Mouse (Mus musculus) thymus, adult 2 months (tissue): Measurements from ENCODE around the gene Nr1h2. TPM values are rescaled to one million over a fixed set of nuclear protein-coding genes. Genes with fewer than 3 reads are reported as not detected.

Experiments
- DNase-seq: peaks from one replicate; pipeline ENCODE4 v3.0.0; 2021
- H3K27ac ChIP-seq: fragments of 200-500 bp; 2 replicates; pipeline ENCODE4 v1.5.1; 2012; ENCODE audit warnings: low read length, control low read depth; ENCODE audit not compliant: control insufficient read depth, insufficient read depth
- H3K27me3 ChIP-seq: fragments of 200-500 bp; 2 replicates; pipeline ENCODE4 v1.6.1; 2012; ENCODE audit warnings: mild to moderate bottlenecking, low read length, moderate library complexity, mixed read lengths; ENCODE audit not compliant: control insufficient read depth, insufficient read depth
- H3K36me3 ChIP-seq: fragments of 200-500 bp; 2 replicates; pipeline ENCODE4 v1.6.1; 2012; ENCODE audit warnings: mild to moderate bottlenecking, low read length, moderate library complexity; ENCODE audit not compliant: control insufficient read depth, insufficient read depth
- H3K4me1 ChIP-seq: fragments of 200-500 bp; replicated peaks from 2 replicates; pipeline ENCODE4 v1.6.1; 2012; ENCODE audit warnings: low read length; ENCODE audit not compliant: control insufficient read depth, insufficient read depth
- H3K4me3 ChIP-seq: fragments of 200-500 bp; 2 replicates; pipeline ENCODE4 v1.5.1; 2012; ENCODE audit warnings: mild to moderate bottlenecking, low read length, control low read depth, moderate library complexity; ENCODE audit not compliant: control insufficient read depth, insufficient read depth
- CTCF ChIP-seq: fragments of 200-500 bp; IDR thresholded peaks from 2 replicates; pipeline ENCODE4 v1.5.1; 2012; ENCODE audit warnings: mild to moderate bottlenecking, control low read depth, low read length, moderate library complexity, borderline replicate concordance; ENCODE audit not compliant: control insufficient read depth, poor library complexity, insufficient read depth; ENCODE audit errors: extremely low read depth
- POLR2A ChIP-seq: fragments of 200-500 bp; IDR thresholded peaks from 2 replicates; pipeline ENCODE4 v1.6.1; 2012; ENCODE audit warnings: mild to moderate bottlenecking, low read length, control low read depth, moderate library complexity; ENCODE audit not compliant: control insufficient read depth, poor library complexity, insufficient read depth; ENCODE audit errors: extremely low read depth
- WGBS: fragments of 180-500 bp; shearing (Covaris S2); methylation state at CpG from one replicate; pipeline ENCODE4 v1.1.7; 2018; 5-methylcytosine and 5-hydroxymethylcytosine counted together
- polyA plus RNA-seq: library from polyadenylated mRNA; depleted of rRNA; stranded (reverse); fragments of >200 nt; gene quantifications from 2 replicates; pipeline ENCODE4 v1.2.3, GENCODE M21; 2012

Nr1h2 gene
- polyA plus RNA-seq, 1 experiment, result 302 TPM

- H3K27ac ChIP-seq, result no peak overlapping the region
- H3K27me3 ChIP-seq, result no peaks in the 10 kb centered on the region
- no peak for DNase-seq
- H3K36me3 ChIP-seq, result peaks cover 8% of the 10 kb centered on the region
- 98% methylated on average over 12 of the region's 12 CpGs for WGBS
- H3K4me3 ChIP-seq, result no peak overlapping the region
- H3K4me1 ChIP-seq, result peaks cover 16% of the 10 kb centered on the region
- TF ChIP-seq POLR2A, result no peak
- TF ChIP-seq CTCF, result no peak
Measured at GRCm38 (mm10) chr7:44533746-44534045, 20.1 kb downstream of the Nr1h2 start.

- Histone ChIP-seq H3K36me3 (peaks cover 4% of the 10 kb centered on the region), H3K4me1 (peaks cover 21% of the 10 kb centered on the region), H3K27ac (no peak overlapping the region), H3K27me3 (no peaks in the 10 kb centered on the region), H3K4me3 (no peak overlapping the region)
- DNase-seq, result no peak
- no peak for TF ChIP-seq POLR2A
- no peak for TF ChIP-seq CTCF
- WGBS, result 95% methylated on average over 29 of the region's 29 CpGs
Measured at GRCm38 (mm10) chr7:44532918-44533745, 20.6 kb downstream of the Nr1h2 start.

GRCm38 (mm10) chr7:44531946-44532732, 21.6 kb downstream of the Nr1h2 start, which contains the start of gene Spib:
TSS of gene Spib (minus strand) at chr7:44532071.
- DNase-seq, result no peak
- TF ChIP-seq POLR2A (no peak), CTCF (no peak)
- H3K4me3 ChIP-seq, result no peak within 1 kb of the TSS
- H3K36me3 ChIP-seq, result peaks cover 4% of the 10 kb centered on the region; the same call in 1 of the 2 replicates
- no peak within 1 kb of the TSS for H3K27ac ChIP-seq
- 90% methylated on average over 4 of the region's 4 CpGs for WGBS
- H3K4me1 ChIP-seq, result peaks cover 22% of the 10 kb centered on the region
- H3K27me3 ChIP-seq, result no peaks in the 10 kb centered on the region

- no peak overlapping the region for H3K27ac ChIP-seq
- H3K4me3 ChIP-seq, result no peak overlapping the region
- DNase-seq, result no peak
- peaks cover 4% of the 10 kb centered on the region; the same call in 1 of the 2 replicates for H3K36me3 ChIP-seq
- 5% methylated on average over 5 of the region's 5 CpGs for WGBS
- no peaks in the 10 kb centered on the region for H3K27me3 ChIP-seq
- TF ChIP-seq POLR2A (no peak), CTCF (no peak)
- peaks cover 22% of the 10 kb centered on the region for H3K4me1 ChIP-seq
Measured at GRCm38 (mm10) chr7:44531207-44531606, 22.5 kb downstream of the Nr1h2 start.

GRCm38 (mm10) chr7:44530507-44530906, 23.2 kb downstream of the Nr1h2 start:
- no peak overlapping the region for H3K4me3 ChIP-seq
- TF ChIP-seq CTCF (no peak), POLR2A (no peak)
- no peaks in the 10 kb centered on the region for H3K27me3 ChIP-seq
- no peak for DNase-seq
- H3K4me1 ChIP-seq, result peaks cover 22% of the 10 kb centered on the region
- no peak overlapping the region for H3K27ac ChIP-seq
- peaks cover 2% of the 10 kb centered on the region; the same call in 1 of the 2 replicates for H3K36me3 ChIP-seq
- WGBS, result 88% methylated on average over 3 of the region's 3 CpGs

GRCm38 (mm10) chr7:44529518-44529917, 24.2 kb downstream of the Nr1h2 start:
- TF ChIP-seq POLR2A (no peak), CTCF (no peak)
- no peak for DNase-seq
- H3K36me3 ChIP-seq, result no peaks in the 10 kb centered on the region
- H3K27me3 ChIP-seq, result no peaks in the 10 kb centered on the region
- no peak overlapping the region for H3K27ac ChIP-seq
- 92% methylated on average over 5 of the region's 5 CpGs for WGBS
- peaks cover 18% of the 10 kb centered on the region for H3K4me1 ChIP-seq
- H3K4me3 ChIP-seq, result no peak overlapping the region
